Mouse (Mus musculus): ENCODE data around the gene Ece2. TPM values are rescaled to one million over a fixed set of nuclear protein-coding genes. Genes with fewer than 3 reads are reported as not detected.

Gene Ece2
- polyA plus RNA-seq, 1 experiment from 2014 or later = 23.6 TPM

- H3K9me3 ChIP-seq (replicated peaks; ENCODE audit: control insufficient read depth, low read length, poor library complexity, severe bottlenecking) = no peaks in the 10 kb centered on the region
- 38% methylated on average over 16 of the region's 16 CpGs for WGBS
- ATAC-seq = peak; percentile 0; the same call in 1 of the 2 replicates
- no peaks in the 10 kb centered on the region for H3K27me3 ChIP-seq (ENCODE audit: control insufficient read depth, insufficient read depth, low read depth, low read length)
- H3K9ac ChIP-seq (ENCODE audit: low read depth, low read length) = peak overlapping the region; percentile 89; the same call in 1 of the 2 replicates
- H3K4me3 ChIP-seq (ENCODE audit: low read depth, low read length) = peak overlapping the region; percentile 73
- H3K4me2 ChIP-seq (ENCODE audit: low read length) = peak overlapping the region; percentile 75
- H3K36me3 ChIP-seq (ENCODE audit: control insufficient read depth, insufficient read depth, low read length) = peaks cover 36% of the 10 kb centered on the region
- H3K4me1 ChIP-seq (ENCODE audit: control insufficient read depth, insufficient read depth, low read length) = peaks cover 32% of the 10 kb centered on the region
- H3K27ac ChIP-seq (ENCODE audit: low read length) = peak overlapping the region; percentile 98
Measured at GRCm38 (mm10) chr16:20692241-20692965, 62.8 kb downstream of the Ece2 start.

- peak within 1 kb of the TSS; percentile 98 for H3K27ac ChIP-seq (ENCODE audit: low read length)
- H3K36me3 ChIP-seq (ENCODE audit: control insufficient read depth, insufficient read depth, low read length) = peaks cover 31% of the 10 kb centered on the region
- peaks cover 32% of the 10 kb centered on the region for H3K4me1 ChIP-seq (ENCODE audit: control insufficient read depth, insufficient read depth, low read length)
- H3K9me3 ChIP-seq (replicated peaks; ENCODE audit: control insufficient read depth, low read length, poor library complexity, severe bottlenecking) = no peaks in the 10 kb centered on the region
- H3K9ac ChIP-seq (ENCODE audit: low read depth, low read length) = peak within 1 kb of the TSS; percentile 89
- ATAC-seq = peak; percentile 95
- H3K4me2 ChIP-seq (ENCODE audit: low read length) = peak within 1 kb of the TSS; percentile 75
- peak within 1 kb of the TSS; percentile 73 for H3K4me3 ChIP-seq (ENCODE audit: low read depth, low read length)
- H3K27me3 ChIP-seq (ENCODE audit: control insufficient read depth, insufficient read depth, low read depth, low read length) = no peaks in the 10 kb centered on the region
- WGBS = under 1% methylated on average over 37 of the region's 37 CpGs
Measured at GRCm38 (mm10) chr16:20693111-20693701, 63.6 kb downstream of the Ece2 start, which contains the start of gene Fam131a. Fam131a (plus strand) TSS chr16:20693241.

GRCm38 (mm10) chr16:20694781-20695180 is 65.2 kb downstream of the Ece2 start:
- Histone ChIP-seq H3K4me1 (ENCODE audit: control insufficient read depth, insufficient read depth, low read length) (peaks cover 32% of the 10 kb centered on the region), H3K9me3 (replicated peaks; ENCODE audit: control insufficient read depth, low read length, poor library complexity, severe bottlenecking) (no peaks in the 10 kb centered on the region), H3K27me3 (ENCODE audit: control insufficient read depth, insufficient read depth, low read depth, low read length) (no peaks in the 10 kb centered on the region), H3K4me3 (ENCODE audit: low read depth, low read length) (no peak overlapping the region), H3K4me2 (ENCODE audit: low read length) (peak overlapping the region; percentile 78; the same call in 1 of the 2 replicates), H3K9ac (ENCODE audit: low read depth, low read length) (no peak overlapping the region), H3K27ac (ENCODE audit: low read length) (no peak overlapping the region; the same call in 1 of the 2 replicates), H3K36me3 (ENCODE audit: control insufficient read depth, insufficient read depth, low read length) (peaks cover 17% of the 10 kb centered on the region)
- no peak for ATAC-seq
- 74% methylated on average over 8 of the region's 8 CpGs for WGBS

- peak overlapping the region; percentile 76 for H3K9ac ChIP-seq (ENCODE audit: low read depth, low read length)
- H3K36me3 ChIP-seq (ENCODE audit: control insufficient read depth, insufficient read depth, low read length) = peaks cover 12% of the 10 kb centered on the region; the same call in 1 of the 2 replicates
- H3K27ac ChIP-seq (ENCODE audit: low read length) = peak overlapping the region; percentile 87
- peak; percentile 83 for ATAC-seq
- under 1% methylated on average over 46 of the region's 46 CpGs for WGBS
- peak overlapping the region; percentile 78 for H3K4me2 ChIP-seq (ENCODE audit: low read length)
- no peaks in the 10 kb centered on the region for H3K27me3 ChIP-seq (ENCODE audit: control insufficient read depth, insufficient read depth, low read depth, low read length)
- peaks cover 32% of the 10 kb centered on the region for H3K4me1 ChIP-seq (ENCODE audit: control insufficient read depth, insufficient read depth, low read length)
- no peaks in the 10 kb centered on the region for H3K9me3 ChIP-seq (replicated peaks; ENCODE audit: control insufficient read depth, low read length, poor library complexity, severe bottlenecking)
- peak overlapping the region; percentile 48 for H3K4me3 ChIP-seq (ENCODE audit: low read depth, low read length)
Measured at GRCm38 (mm10) chr16:20695622-20696323, 66.1 kb downstream of the Ece2 start.

MicroRNA genes within 50 kb of the gene (microRNA counts, 519-probe panel; counts per million panel counts)
- microRNA mmu-miR-1224 = 2,162 counts per million, percentile 61 among the panel's probes with 10 or more counts

Small RNA genes lying within 50 kb of the gene (microRNA-seq; reads per million reads assigned to microRNA genes)
- 41.7 reads per million, percentile 44 among the genes with 10 or more reads in this experiment for gene Mir1224

Other genes starting within 250 kb of the Ece2 start
- gene Abcc5, start 203.4 kb upstream of the Ece2 start, polyA plus RNA-seq (2015; fragmentation: Nextera tagmentation; extraction: Ambion mirVana) = 168 and 180 TPM in 2 replicates
- gene Eif2b5, start 131.0 kb upstream of the Ece2 start, polyA plus RNA-seq (2015; fragmentation: Nextera tagmentation; extraction: Ambion mirVana) = 95.0 and 97.1 TPM in 2 replicates
- 36.2 and 38.0 TPM in 2 replicates for gene Dvl3, start 112.8 kb upstream of the Ece2 start, polyA plus RNA-seq (2015; fragmentation: Nextera tagmentation; extraction: Ambion mirVana)
- gene Ap2m1, start 94.3 kb upstream of the Ece2 start, polyA plus RNA-seq (2015; fragmentation: Nextera tagmentation; extraction: Ambion mirVana) = 1,379 and 1,416 TPM in 2 replicates
- 80.9 and 95.7 TPM in 2 replicates for gene Abcf3, start 81.3 kb upstream of the Ece2 start, polyA plus RNA-seq (2015; fragmentation: Nextera tagmentation; extraction: Ambion mirVana)
- 19.8 and 26.7 TPM in 2 replicates for gene Vwa5b2, start 40.4 kb upstream of the Ece2 start, polyA plus RNA-seq (2015; fragmentation: Nextera tagmentation; extraction: Ambion mirVana)
- gene Eef1akmt4, start 18.2 kb upstream of the Ece2 start, polyA plus RNA-seq (2015; fragmentation: Nextera tagmentation; extraction: Ambion mirVana) = 7.8 and 7.9 TPM in 2 replicates
- gene Gm49333, start 18.2 kb upstream of the Ece2 start, polyA plus RNA-seq (2015; fragmentation: Nextera tagmentation; extraction: Ambion mirVana) = not detected in 2 replicates
- 39.6 and 41.6 TPM in 2 replicates for gene Alg3, start 18.1 kb upstream of the Ece2 start, polyA plus RNA-seq (2015; fragmentation: Nextera tagmentation; extraction: Ambion mirVana)
- 34.5 and 40.1 TPM in 2 replicates for gene Camk2n2, start 8.5 kb upstream of the Ece2 start, polyA plus RNA-seq (2015; fragmentation: Nextera tagmentation; extraction: Ambion mirVana)
- 365 and 371 TPM in 2 replicates for gene Psmd2, start 21.8 kb downstream of the Ece2 start, polyA plus RNA-seq (2015; fragmentation: Nextera tagmentation; extraction: Ambion mirVana)
- 127 and 134 TPM in 2 replicates for gene Eif4g1, start 38.5 kb downstream of the Ece2 start, polyA plus RNA-seq (2015; fragmentation: Nextera tagmentation; extraction: Ambion mirVana)
- 62.1 and 66.5 TPM in 2 replicates for gene Fam131a, start 63.4 kb downstream of the Ece2 start, polyA plus RNA-seq (2015; fragmentation: Nextera tagmentation; extraction: Ambion mirVana)
- gene Polr2h, start 87.8 kb downstream of the Ece2 start, polyA plus RNA-seq (2015; fragmentation: Nextera tagmentation; extraction: Ambion mirVana) = 83.0 and 88.0 TPM in 2 replicates
- gene Clcn2, start 87.9 kb downstream of the Ece2 start, polyA plus RNA-seq (2015; fragmentation: Nextera tagmentation; extraction: Ambion mirVana) = 22.3 and 25.4 TPM in 2 replicates
- 3.7 and 4.5 TPM in 2 replicates for gene Chrd, start 103.3 kb downstream of the Ece2 start, polyA plus RNA-seq (2015; fragmentation: Nextera tagmentation; extraction: Ambion mirVana)
- 1.5 TPM in 2 replicates for gene Thpo, start 104.7 kb downstream of the Ece2 start, polyA plus RNA-seq (2015; fragmentation: Nextera tagmentation; extraction: Ambion mirVana)

Data from midbrain, embryonic 16.5 days (tissue).